Mouse (Mus musculus) neural tube, embryonic 14.5 days (tissue): ENCODE results near the gene Nelfa. TPM values are rescaled to one million over a fixed set of nuclear protein-coding genes. Genes with fewer than 3 reads are reported as not detected.

Experiments used
- ATAC-seq: fragments of 200-750 bp; cut with Nextera tagmentation; 2 replicates; pipeline ENCODE4 v1.8.0; 2017; ENCODE audit warnings: low read depth, mild to moderate bottlenecking, moderate TSS enrichment, moderate library complexity
- H3K27ac ChIP-seq: fragments of 300-500 bp; sonication (generic); 2 replicates; pipeline ENCODE4 v1.5.1; 2014; ENCODE audit warnings: low read depth, mild to moderate bottlenecking, control low read depth, low read length, moderate library complexity, mixed read lengths
- H3K27me3 ChIP-seq: fragments of 300-500 bp; sonication (generic); 2 replicates; pipeline ENCODE4 v1.6.1; 2014; ENCODE audit warnings: low read length; ENCODE audit not compliant: control insufficient read depth, insufficient read depth
- H3K36me3 ChIP-seq: fragments of 300-500 bp; sonication (generic); 2 replicates; pipeline ENCODE4 v1.6.1; 2014; ENCODE audit warnings: low read length, mixed read lengths; ENCODE audit not compliant: control insufficient read depth, insufficient read depth
- H3K4me1 ChIP-seq: fragments of 300-500 bp; sonication (generic); 2 replicates; pipeline ENCODE4 v1.6.1; 2014; ENCODE audit warnings: low read length; ENCODE audit not compliant: control insufficient read depth, insufficient read depth
- H3K4me2 ChIP-seq: fragments of 300-500 bp; sonication (generic); 2 replicates; pipeline ENCODE4 v1.6.1; 2014; ENCODE audit warnings: mild to moderate bottlenecking, low read depth, low read length, control low read depth
- H3K4me3 ChIP-seq: fragments of 300-500 bp; sonication (generic); 2 replicates; pipeline ENCODE4 v1.5.1; 2014; ENCODE audit warnings: low read depth, low read length, control low read depth, mixed read lengths
- H3K9ac ChIP-seq: fragments of 300-500 bp; sonication (generic); replicated peaks from 2 replicates; pipeline ENCODE4 v1.6.1; 2014; ENCODE audit warnings: low read depth, mild to moderate bottlenecking, control low read depth, low read length, mixed read lengths
- H3K9me3 ChIP-seq: fragments of 300-500 bp; sonication (generic); 2 replicates; pipeline ENCODE4 v1.6.1; 2016; ENCODE audit warnings: low read length; ENCODE audit not compliant: control insufficient read depth
- WGBS: fragments of 180-500 bp; shearing (Covaris S2); extraction: QIAGEN DNeasy Blood & Tissue Kit; methylation state at CpG from one replicate; pipeline ENCODE4 v1.1.7; 2014; 5-methylcytosine and 5-hydroxymethylcytosine counted together
- microRNA-seq: library from miRNA; unstranded; fragments of <30 nt; microRNA quantifications from one replicate; pipeline ENCODE4, GENCODE M21; 2016
- polyA plus RNA-seq: library from polyadenylated mRNA; unstranded; fragments of >200 nt; fragmentation: Nextera tagmentation; extraction: Ambion mirVana; gene quantifications from 2 replicates; pipeline ENCODE4 v1.2.1, GENCODE M21; 2014

Gene Nelfa
- polyA plus RNA-seq, 1 experiment from 2014 or later: 34.3 TPM

GRCm38 (mm10) chr5:33881118-33881517, 55.1 kb downstream of the Nelfa start:
- 97% methylated on average over 4 of the region's 4 CpGs for WGBS
- Histone ChIP-seq H3K27ac (no peak overlapping the region), H3K27me3 (no peaks in the 10 kb centered on the region)

GRCm38 (mm10) chr5:33875472-33875871, 60.7 kb downstream of the Nelfa start:
- H3K9ac ChIP-seq: no peak overlapping the region
- H3K27ac ChIP-seq: no peak overlapping the region
- no peaks in the 10 kb centered on the region for H3K9me3 ChIP-seq
- no peak overlapping the region for H3K4me3 ChIP-seq
- no peak for ATAC-seq
- no peaks in the 10 kb centered on the region for H3K27me3 ChIP-seq
- H3K4me2 ChIP-seq: no peak overlapping the region
- H3K4me1 ChIP-seq: no peaks in the 10 kb centered on the region
- WGBS: 89% methylated on average over 1 of the region's 1 CpGs
- H3K36me3 ChIP-seq: peaks cover 30% of the 10 kb centered on the region

More at GRCm38 (mm10) chr5:33881118-33881517, 55.1 kb downstream of the Nelfa start:
- H3K4me1 ChIP-seq: no peaks in the 10 kb centered on the region
- no peak overlapping the region for H3K4me2 ChIP-seq
- no peak overlapping the region for H3K9ac ChIP-seq
- no peaks in the 10 kb centered on the region for H3K9me3 ChIP-seq
- H3K36me3 ChIP-seq: peaks cover 49% of the 10 kb centered on the region
- H3K4me3 ChIP-seq: no peak overlapping the region
- no peak for ATAC-seq

- H3K4me3 ChIP-seq: no peak overlapping the region
- H3K36me3 ChIP-seq: peaks cover 42% of the 10 kb centered on the region
- no peaks in the 10 kb centered on the region for H3K4me1 ChIP-seq
- no peak for ATAC-seq
- H3K4me2 ChIP-seq: no peak overlapping the region
- H3K27me3 ChIP-seq: no peaks in the 10 kb centered on the region
- H3K9me3 ChIP-seq: no peaks in the 10 kb centered on the region
- H3K9ac ChIP-seq: no peak overlapping the region
- no peak overlapping the region for H3K27ac ChIP-seq
These were observed 78.5 kb downstream of the Nelfa start for GRCm38 (mm10) chr5:33857693-33858092.

GRCm38 (mm10) chr5:33854019-33854418, 82.2 kb downstream of the Nelfa start:
- no peak for ATAC-seq
- Histone ChIP-seq H3K9me3 (no peaks in the 10 kb centered on the region), H3K36me3 (peaks cover 28% of the 10 kb centered on the region), H3K4me2 (no peak overlapping the region), H3K27me3 (no peaks in the 10 kb centered on the region), H3K4me1 (no peaks in the 10 kb centered on the region), H3K27ac (no peak overlapping the region), H3K9ac (no peak overlapping the region), H3K4me3 (no peak overlapping the region)
- 79% methylated on average over 2 of the region's 2 CpGs for WGBS

- Histone ChIP-seq H3K36me3 (peaks cover 25% of the 10 kb centered on the region), H3K27me3 (no peaks in the 10 kb centered on the region), H3K9ac (no peak overlapping the region), H3K4me1 (no peaks in the 10 kb centered on the region), H3K27ac (no peak overlapping the region), H3K4me3 (no peak overlapping the region), H3K4me2 (no peak overlapping the region), H3K9me3 (no peaks in the 10 kb centered on the region)
- 96% methylated on average over 1 of the region's 1 CpGs for WGBS
- ATAC-seq: no peak
These were observed 83.1 kb downstream of the Nelfa start for GRCm38 (mm10) chr5:33853086-33853485.

GRCm38 (mm10) chr5:33851466-33851865, 84.7 kb downstream of the Nelfa start:
- Histone ChIP-seq H3K4me1 (no peaks in the 10 kb centered on the region), H3K4me2 (no peak overlapping the region)
- 87% methylated on average over 4 of the region's 4 CpGs for WGBS

More at GRCm38 (mm10) chr5:33851466-33851865, 84.7 kb downstream of the Nelfa start:
- ATAC-seq: no peak
- H3K4me3 ChIP-seq: no peak overlapping the region
- no peak overlapping the region for H3K9ac ChIP-seq
- H3K9me3 ChIP-seq: no peaks in the 10 kb centered on the region
- peaks cover 14% of the 10 kb centered on the region for H3K36me3 ChIP-seq
- no peak overlapping the region for H3K27ac ChIP-seq
- no peaks in the 10 kb centered on the region for H3K27me3 ChIP-seq

Small RNAs within 50 kb of the gene (microRNA-seq; reads per million reads assigned to microRNA genes)
- gene Mir7024: not detected

Other genes with a start within 250 kb of the Nelfa start
- 39.5 and 42.7 TPM in 2 replicates for gene Fgfr3, start 214.7 kb downstream of the Nelfa start, polyA plus RNA-seq
- gene Letm1, start 153.6 kb downstream of the Nelfa start, polyA plus RNA-seq: 67.0 and 69.5 TPM in 2 replicates
- gene Nsd2, start 115.7 kb downstream of the Nelfa start, polyA plus RNA-seq: 104 and 109 TPM in 2 replicates
- gene Gm1673, start 47.0 kb upstream of the Nelfa start, polyA plus RNA-seq: 403 and 457 TPM in 2 replicates
- 3.9 and 4.1 TPM in 2 replicates for gene Nat8l, start 59.6 kb upstream of the Nelfa start, polyA plus RNA-seq
- gene Poln, start 233.0 kb upstream of the Nelfa start, polyA plus RNA-seq: 0.26 and 0.74 TPM in 2 replicates
- gene Haus3, start 233.1 kb upstream of the Nelfa start, polyA plus RNA-seq: 12.3 and 12.7 TPM in 2 replicates